Mouse (Mus musculus): ENCODE measurements around the gene Pla2g7. TPM values are rescaled to one million over a fixed set of nuclear protein-coding genes. Genes with fewer than 3 reads are reported as not detected.

The Pla2g7 gene
- polyA plus RNA-seq, 1 experiment from 2014 or later = 8.5 TPM

- Histone ChIP-seq H3K9me3 (no peaks in the 10 kb centered on the region), H3K27ac (no peak overlapping the region), H3K27me3 (no peaks in the 10 kb centered on the region), H3K9ac (no peak overlapping the region), H3K4me2 (replicated peaks) (no peak overlapping the region), H3K36me3 (no peaks in the 10 kb centered on the region), H3K4me1 (peaks cover 4% of the 10 kb centered on the region; the same call in 1 of the 2 replicates), H3K4me3 (no peak overlapping the region)
- WGBS = 83% methylated on average over 2 of the region's 2 CpGs
- ATAC-seq (ENCODE audit: insufficient number of reproducible peaks, insufficient read depth, low FRiP score, low TSS enrichment) = no peak
Observed at GRCm38 (mm10) chr17:43587278-43587677, 19.4 kb downstream of the Pla2g7 start.

- Histone ChIP-seq H3K4me3 (no peak overlapping the region), H3K9me3 (no peaks in the 10 kb centered on the region), H3K9ac (no peak overlapping the region), H3K36me3 (no peaks in the 10 kb centered on the region), H3K27ac (no peak overlapping the region), H3K4me1 (no peaks in the 10 kb centered on the region), H3K27me3 (no peaks in the 10 kb centered on the region), H3K4me2 (replicated peaks) (no peak overlapping the region)
- WGBS = 93% methylated on average over 6 of the region's 6 CpGs
- ATAC-seq (ENCODE audit: insufficient number of reproducible peaks, insufficient read depth, low FRiP score, low TSS enrichment) = no peak
Observed at GRCm38 (mm10) chr17:43589750-43590149, 21.9 kb downstream of the Pla2g7 start.

- Histone ChIP-seq H3K9ac (no peak overlapping the region), H3K4me1 (no peaks in the 10 kb centered on the region), H3K4me2 (replicated peaks) (no peak overlapping the region), H3K36me3 (no peaks in the 10 kb centered on the region), H3K27me3 (no peaks in the 10 kb centered on the region), H3K9me3 (no peaks in the 10 kb centered on the region), H3K27ac (no peak overlapping the region), H3K4me3 (no peak overlapping the region)
- no peak for ATAC-seq (ENCODE audit: insufficient number of reproducible peaks, insufficient read depth, low FRiP score, low TSS enrichment)
- 89% methylated on average over 5 of the region's 5 CpGs for WGBS
Observed at GRCm38 (mm10) chr17:43590531-43590930, 22.6 kb downstream of the Pla2g7 start.

GRCm38 (mm10) chr17:43592296-43593291, 24.7 kb downstream of the Pla2g7 start:
- WGBS = 87% methylated on average over 21 of the region's 21 CpGs
- H3K27ac ChIP-seq = no peak overlapping the region
- H3K9ac ChIP-seq = no peak overlapping the region
- H3K4me1 ChIP-seq = no peaks in the 10 kb centered on the region
- no peak for ATAC-seq (ENCODE audit: insufficient number of reproducible peaks, insufficient read depth, low FRiP score, low TSS enrichment)
- H3K36me3 ChIP-seq = no peaks in the 10 kb centered on the region
- no peak overlapping the region for H3K4me2 ChIP-seq (replicated peaks)
- H3K9me3 ChIP-seq = no peaks in the 10 kb centered on the region
- H3K4me3 ChIP-seq = no peak overlapping the region
- no peaks in the 10 kb centered on the region for H3K27me3 ChIP-seq

- Histone ChIP-seq H3K4me3 (no peak overlapping the region), H3K4me2 (replicated peaks) (no peak overlapping the region), H3K9me3 (no peaks in the 10 kb centered on the region), H3K9ac (no peak overlapping the region), H3K27me3 (no peaks in the 10 kb centered on the region), H3K36me3 (no peaks in the 10 kb centered on the region), H3K27ac (no peak overlapping the region), H3K4me1 (no peaks in the 10 kb centered on the region)
- no peak for ATAC-seq (ENCODE audit: insufficient number of reproducible peaks, insufficient read depth, low FRiP score, low TSS enrichment)
- 98% methylated on average over 2 of the region's 2 CpGs for WGBS
Observed at GRCm38 (mm10) chr17:43597742-43598141, 29.8 kb downstream of the Pla2g7 start.

- H3K4me2 ChIP-seq (replicated peaks) = no peak overlapping the region
- no peak overlapping the region for H3K27ac ChIP-seq
- no peak overlapping the region for H3K4me3 ChIP-seq
- no peak overlapping the region for H3K9ac ChIP-seq
- H3K9me3 ChIP-seq = no peaks in the 10 kb centered on the region
- no peak for ATAC-seq (ENCODE audit: insufficient number of reproducible peaks, insufficient read depth, low FRiP score, low TSS enrichment)
- H3K36me3 ChIP-seq = no peaks in the 10 kb centered on the region
- 61% methylated on average over 4 of the region's 4 CpGs for WGBS
- no peaks in the 10 kb centered on the region for H3K27me3 ChIP-seq
- H3K4me1 ChIP-seq = no peaks in the 10 kb centered on the region
Observed at GRCm38 (mm10) chr17:43598706-43599105, 30.8 kb downstream of the Pla2g7 start.

- Histone ChIP-seq H3K4me3 (no peak overlapping the region), H3K27ac (no peak overlapping the region), H3K9me3 (no peaks in the 10 kb centered on the region), H3K4me1 (no peaks in the 10 kb centered on the region), H3K27me3 (no peaks in the 10 kb centered on the region), H3K36me3 (no peaks in the 10 kb centered on the region), H3K9ac (no peak overlapping the region), H3K4me2 (replicated peaks) (no peak overlapping the region)
- 14% methylated on average over 3 of the region's 3 CpGs for WGBS
- no peak for ATAC-seq (ENCODE audit: insufficient number of reproducible peaks, insufficient read depth, low FRiP score, low TSS enrichment)
Observed at GRCm38 (mm10) chr17:43606704-43607103, 38.8 kb downstream of the Pla2g7 start.

- Histone ChIP-seq H3K9me3 (no peaks in the 10 kb centered on the region), H3K27me3 (no peaks in the 10 kb centered on the region), H3K4me3 (no peak overlapping the region), H3K4me2 (replicated peaks) (no peak overlapping the region), H3K27ac (no peak overlapping the region), H3K4me1 (no peaks in the 10 kb centered on the region), H3K9ac (no peak overlapping the region), H3K36me3 (no peaks in the 10 kb centered on the region)
- 23% methylated on average over 7 of the region's 7 CpGs for WGBS
- ATAC-seq (ENCODE audit: insufficient number of reproducible peaks, insufficient read depth, low FRiP score, low TSS enrichment) = no peak
Observed at GRCm38 (mm10) chr17:43611586-43611985, 43.7 kb downstream of the Pla2g7 start.

GRCm38 (mm10) chr17:43612221-43612620, 44.3 kb downstream of the Pla2g7 start:
- Histone ChIP-seq H3K36me3 (no peaks in the 10 kb centered on the region), H3K9ac (no peak overlapping the region), H3K4me3 (no peak overlapping the region), H3K27ac (no peak overlapping the region), H3K27me3 (no peaks in the 10 kb centered on the region), H3K9me3 (no peaks in the 10 kb centered on the region), H3K4me1 (no peaks in the 10 kb centered on the region), H3K4me2 (replicated peaks) (no peak overlapping the region)
- ATAC-seq (ENCODE audit: insufficient number of reproducible peaks, insufficient read depth, low FRiP score, low TSS enrichment) = no peak
- WGBS = 70% methylated on average over 3 of the region's 3 CpGs

GRCm38 (mm10) chr17:43619156-43619555, 51.3 kb downstream of the Pla2g7 start:
- 83% methylated on average over 9 of the region's 9 CpGs for WGBS
- H3K4me2 ChIP-seq (replicated peaks) = no peak overlapping the region
- no peaks in the 10 kb centered on the region for H3K9me3 ChIP-seq
- H3K9ac ChIP-seq = no peak overlapping the region
- H3K4me3 ChIP-seq = no peak overlapping the region
- H3K27me3 ChIP-seq = no peaks in the 10 kb centered on the region
- no peaks in the 10 kb centered on the region for H3K36me3 ChIP-seq
- H3K27ac ChIP-seq = no peak overlapping the region
- no peak for ATAC-seq (ENCODE audit: insufficient number of reproducible peaks, insufficient read depth, low FRiP score, low TSS enrichment)
- no peaks in the 10 kb centered on the region for H3K4me1 ChIP-seq

- no peaks in the 10 kb centered on the region for H3K4me1 ChIP-seq
Observed at GRCm38 (mm10) chr17:43622076-43622475, 54.2 kb downstream of the Pla2g7 start.

GRCm38 (mm10) chr17:43628246-43628645, 60.3 kb downstream of the Pla2g7 start:
- 87% methylated on average over 10 of the region's 10 CpGs for WGBS
- Histone ChIP-seq H3K4me3 (no peak overlapping the region), H3K9ac (no peak overlapping the region)

More at GRCm38 (mm10) chr17:43622076-43622475, 54.2 kb downstream of the Pla2g7 start:
- Histone ChIP-seq H3K4me3 (no peak overlapping the region), H3K4me2 (replicated peaks) (no peak overlapping the region), H3K27ac (no peak overlapping the region), H3K36me3 (no peaks in the 10 kb centered on the region), H3K9ac (no peak overlapping the region), H3K9me3 (no peaks in the 10 kb centered on the region), H3K27me3 (0 out of 2 replicates have a peak, but pooled peaks cover 1% of the 10 kb centered on the region)
- 84% methylated on average over 10 of the region's 10 CpGs for WGBS
- ATAC-seq (ENCODE audit: insufficient number of reproducible peaks, insufficient read depth, low FRiP score, low TSS enrichment) = no peak

More at GRCm38 (mm10) chr17:43628246-43628645, 60.3 kb downstream of the Pla2g7 start:
- peaks cover 40% of the 10 kb centered on the region for H3K27me3 ChIP-seq
- H3K4me1 ChIP-seq = peaks cover 16% of the 10 kb centered on the region
- ATAC-seq (ENCODE audit: insufficient number of reproducible peaks, insufficient read depth, low FRiP score, low TSS enrichment) = no peak
- H3K4me2 ChIP-seq (replicated peaks) = no peak overlapping the region
- no peaks in the 10 kb centered on the region for H3K36me3 ChIP-seq
- no peaks in the 10 kb centered on the region for H3K9me3 ChIP-seq
- no peak overlapping the region for H3K27ac ChIP-seq

Data from embryonic facial prominence, embryonic 12.5 days (tissue).